Mouse (Mus musculus) left cerebral cortex, postnatal 25 days (tissue): ENCODE measurements around the gene Gm10985. TPM values are rescaled to one million over a fixed set of nuclear protein-coding genes. Genes with fewer than 3 reads are reported as not detected.

Experiments
- DNase-seq, 2 experiments: peaks; one replicate each; pipeline ENCODE4 v3.0.0; 2022; ENCODE audit warnings: low spot score in 2 of 2, mixed read lengths in 1 of 2
- intact Hi-C: fragments of 180-260 bp; cut with DNase I; formaldehyde crosslinking; loops from one replicate; pipeline ENCODE4 v1.15.1; 2025
- total RNA-seq, 2 experiments: library from RNA; stranded (reverse); gene quantifications; 2 replicates each; pipeline ENCODE4 v1.2.3; 2021

Gene Gm10985
- not detected for total RNA-seq

DNA sequence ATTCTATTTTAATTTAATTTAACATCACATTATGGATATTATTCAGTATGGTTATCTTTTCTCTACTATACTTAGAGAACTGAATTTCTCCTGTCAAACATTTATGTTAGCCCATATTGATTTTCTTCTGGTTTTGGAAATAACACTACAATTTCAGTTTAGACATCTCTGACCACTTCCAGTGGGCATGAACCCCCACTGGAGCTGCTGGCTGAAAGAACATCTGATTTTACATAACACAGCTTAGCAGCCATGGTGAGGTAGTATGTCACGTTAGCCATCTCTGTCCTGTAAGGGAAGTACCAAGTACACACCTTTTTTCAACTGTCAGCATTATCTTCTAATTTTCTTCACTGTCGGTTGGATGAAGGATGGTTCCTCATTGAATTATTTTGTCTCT lies at the start of gene Gm10985:
Gene Gm10985, plus strand, starts transcription at position 301 of the 400 bp plus-strand sequence.
- no peak for DNase-seq
- intact Hi-C loops = no loop called here

DNA sequence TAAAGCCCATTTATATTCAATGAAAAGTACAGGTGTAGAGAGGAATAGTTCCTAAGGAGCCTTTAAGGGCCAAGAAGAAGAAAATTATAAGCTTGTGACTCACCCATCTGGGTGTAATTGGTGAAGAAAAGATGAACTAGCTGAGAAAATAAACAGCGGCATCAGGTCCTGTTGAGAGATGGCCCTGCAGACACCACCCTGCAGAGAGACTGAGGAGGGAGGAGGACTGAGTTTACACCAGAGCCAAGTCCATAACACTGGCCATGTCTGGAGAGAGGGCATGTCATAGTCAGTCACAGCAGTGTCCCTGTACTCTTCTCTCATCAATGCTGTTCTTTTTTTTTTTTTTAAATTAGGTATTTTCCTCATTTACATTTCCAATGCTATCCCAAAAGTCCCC lies 48.0 kb upstream of the Gm10985 start:
- DNase-seq = no peak
- intact Hi-C loops = no loop called here

DNA sequence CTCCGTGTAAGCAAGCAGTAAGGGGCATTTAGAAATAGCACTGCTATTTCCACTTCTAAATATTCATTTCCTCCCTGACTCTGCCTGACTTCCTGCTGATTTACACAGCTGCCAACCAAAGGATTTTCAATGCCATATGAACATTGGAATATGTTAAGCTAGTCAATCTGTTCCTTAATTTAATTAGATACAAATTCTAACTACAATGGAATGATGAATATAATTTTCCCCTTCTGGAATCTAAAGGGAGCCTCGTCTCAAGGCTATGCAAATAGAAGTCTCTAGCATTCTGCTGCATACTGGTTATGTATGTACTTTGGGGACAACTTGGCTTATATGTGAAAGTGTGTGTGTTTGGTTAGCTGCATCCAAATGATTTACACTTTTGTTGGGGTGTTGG lies 45.2 kb upstream of the Gm10985 start:
- intact Hi-C loops = no loop called here

DNA sequence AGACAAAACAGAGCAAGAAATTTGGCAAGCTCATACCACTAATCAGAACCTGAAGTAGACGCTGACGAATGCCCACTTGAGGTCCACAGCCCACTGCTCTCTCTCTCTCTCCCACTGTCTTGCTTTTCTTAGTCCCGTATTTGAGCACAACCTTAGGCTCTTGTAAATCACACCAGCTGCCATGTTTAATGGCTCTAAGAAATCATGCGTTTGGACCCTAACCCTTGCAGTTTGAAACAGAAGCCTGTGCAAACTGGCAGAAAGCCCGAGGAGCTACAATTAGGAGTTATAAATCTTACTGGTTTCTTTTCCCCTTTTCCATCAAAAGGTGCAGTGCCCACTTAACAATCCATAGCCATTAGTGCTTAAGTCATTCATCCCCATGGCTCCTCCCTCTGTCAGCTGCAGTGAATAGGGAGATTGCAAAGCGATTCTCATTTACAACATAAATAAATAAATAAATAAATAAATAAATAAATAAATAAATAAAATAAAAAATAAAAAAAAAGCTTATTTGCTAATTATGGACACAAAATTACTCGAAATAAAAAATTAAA lies 31.4 kb upstream of the Gm10985 start:
- intact Hi-C loops = no loop called here

More for the DNA sequence above, 45.2 kb upstream of the Gm10985 start:
- DNase-seq = no peak

DNA sequence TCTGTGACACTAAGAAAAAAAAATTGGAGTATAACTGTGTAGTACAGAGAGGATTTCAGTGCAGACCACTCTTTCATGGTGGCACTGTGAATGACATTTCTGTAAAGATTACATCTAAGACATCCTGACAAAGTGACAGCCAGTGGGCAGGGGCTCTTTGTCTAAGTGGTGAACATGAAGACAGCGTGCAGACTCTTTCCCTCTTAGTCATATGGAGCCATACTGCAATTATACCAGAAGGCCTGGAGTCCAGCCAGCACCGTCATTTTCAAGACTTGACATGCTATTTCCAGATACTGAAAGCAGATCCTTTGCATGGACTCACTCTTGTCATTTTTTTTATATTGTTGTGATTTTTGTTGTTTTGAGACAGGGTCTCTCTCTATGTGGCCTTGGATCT lies 10.6 kb upstream of the Gm10985 start:
- intact Hi-C loops = no loop called here
- DNase-seq = peak in 1 of 2 experiments; percentile 50

More for the DNA sequence above, 31.4 kb upstream of the Gm10985 start:
- no peak for DNase-seq

DNA sequence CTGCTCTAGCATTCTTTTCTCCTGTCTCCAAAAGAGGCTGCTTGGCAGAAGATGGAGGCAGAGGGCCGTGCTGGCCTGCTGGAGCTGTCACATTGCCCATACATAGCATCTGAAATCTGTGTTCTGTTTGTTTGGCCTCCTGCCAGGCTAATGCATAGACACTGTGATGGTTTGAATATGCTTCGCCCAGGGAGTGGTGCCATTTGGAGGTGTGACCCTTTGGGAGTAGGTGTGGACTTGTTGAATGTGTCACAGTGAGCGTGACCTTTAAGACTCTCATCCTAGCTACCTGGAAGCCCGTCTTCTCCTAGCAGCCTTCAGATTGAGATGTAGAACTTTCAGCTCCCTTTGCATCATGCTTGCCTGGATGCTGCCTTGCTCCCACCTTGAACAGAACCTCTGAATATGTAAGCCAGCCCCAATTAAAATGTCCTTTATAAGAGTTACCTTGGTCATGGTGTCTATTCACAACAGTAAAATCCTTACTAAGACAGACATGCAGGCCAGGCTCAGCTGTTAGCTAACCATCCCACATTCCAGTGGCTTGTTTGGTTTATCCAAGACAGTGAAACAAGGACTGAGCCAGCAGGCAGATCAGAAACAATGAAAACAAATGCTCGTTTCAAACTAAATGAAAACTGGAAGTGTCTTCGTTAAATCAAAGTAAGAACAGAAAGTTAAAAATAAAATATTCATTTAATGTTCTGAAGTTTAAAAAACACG lies 1.5 kb downstream of the Gm10985 start:
- DNase-seq = no peak
- intact Hi-C loops = no loop called here

DNA sequence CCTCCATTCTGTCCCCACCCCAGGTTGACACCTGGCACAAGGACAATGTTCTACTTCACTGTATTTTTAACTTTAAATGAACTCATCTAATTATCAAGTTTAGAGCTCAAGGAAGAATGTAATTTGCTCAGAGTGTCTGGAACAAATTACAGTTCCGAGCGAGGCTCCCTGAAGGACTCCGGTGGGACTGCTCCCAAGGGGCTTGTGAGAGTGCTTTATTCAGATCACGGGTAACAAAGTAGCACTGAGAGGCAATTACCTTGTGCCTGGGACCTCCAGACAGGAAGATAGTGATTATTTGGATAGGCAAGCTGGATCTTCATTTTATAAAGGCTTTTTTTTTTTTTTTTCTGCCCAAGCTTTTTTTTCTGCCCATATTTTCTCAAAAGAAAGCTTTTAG lies 2.8 kb downstream of the Gm10985 start:
- DNase-seq = no peak
- intact Hi-C loops = no loop called here

DNA sequence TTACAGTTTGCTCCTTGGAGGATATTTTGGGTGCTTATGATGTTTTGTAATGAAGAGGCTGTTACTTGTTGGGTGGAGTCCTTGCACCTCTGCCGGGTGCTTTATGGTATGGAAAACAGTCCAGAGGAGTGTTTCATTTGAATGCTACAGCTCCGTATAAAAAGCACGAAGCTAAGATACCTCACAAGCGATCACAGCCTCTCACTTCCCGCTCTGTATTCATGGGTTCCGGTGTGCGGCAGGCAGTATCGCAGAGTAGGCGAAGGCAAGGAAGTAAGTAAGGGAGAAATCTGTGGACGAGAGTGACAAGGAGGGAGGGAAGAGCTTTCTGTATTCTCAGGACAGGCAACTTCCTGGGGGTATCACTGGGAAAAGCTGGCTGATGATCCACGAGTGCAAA lies 3.4 kb downstream of the Gm10985 start:
- intact Hi-C loops = no loop called here
- peak in 1 of 2 experiments; percentile 15 for DNase-seq

DNA sequence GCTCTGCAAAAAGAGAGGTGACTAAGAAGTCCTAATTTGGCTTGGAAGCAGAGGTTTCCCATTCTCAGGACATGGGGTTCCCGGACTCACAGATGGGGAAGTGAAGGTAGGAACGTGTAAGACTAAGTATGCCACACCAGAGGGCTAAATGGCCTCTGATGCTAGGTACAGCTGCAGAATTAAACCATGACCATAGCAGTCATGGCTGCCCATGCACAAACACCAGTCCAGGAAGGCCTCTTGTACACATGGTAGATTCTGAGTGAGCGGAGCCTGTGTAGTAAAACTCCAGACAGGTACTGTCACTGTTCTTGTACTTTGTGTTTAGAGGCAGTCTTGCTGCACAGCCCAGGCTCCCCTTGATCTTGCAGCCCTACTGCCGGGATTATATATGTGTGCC lies 9.4 kb downstream of the Gm10985 start:
- DNase-seq = no peak
- intact Hi-C loops = no loop called here

DNA sequence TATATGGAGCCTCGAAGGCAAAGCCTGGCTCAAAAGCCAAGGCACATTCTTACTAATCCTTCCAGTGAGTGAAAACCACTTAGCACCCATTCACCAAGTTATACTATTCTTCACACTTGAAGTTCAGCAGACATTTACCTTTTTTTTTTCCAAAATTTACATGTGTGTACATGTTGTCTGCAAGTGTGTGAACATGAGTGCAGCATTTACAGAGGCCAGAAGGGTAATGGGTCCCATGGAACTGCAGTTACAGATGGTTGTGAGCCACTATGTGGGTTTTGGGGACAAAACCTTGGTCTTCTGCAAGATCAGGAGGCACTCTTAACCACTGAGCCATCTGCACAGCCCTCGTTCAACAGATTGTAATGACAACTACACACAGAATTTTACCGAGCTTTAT lies 9.9 kb downstream of the Gm10985 start:
- no peak for DNase-seq
- intact Hi-C loops = no loop called here

DNA sequence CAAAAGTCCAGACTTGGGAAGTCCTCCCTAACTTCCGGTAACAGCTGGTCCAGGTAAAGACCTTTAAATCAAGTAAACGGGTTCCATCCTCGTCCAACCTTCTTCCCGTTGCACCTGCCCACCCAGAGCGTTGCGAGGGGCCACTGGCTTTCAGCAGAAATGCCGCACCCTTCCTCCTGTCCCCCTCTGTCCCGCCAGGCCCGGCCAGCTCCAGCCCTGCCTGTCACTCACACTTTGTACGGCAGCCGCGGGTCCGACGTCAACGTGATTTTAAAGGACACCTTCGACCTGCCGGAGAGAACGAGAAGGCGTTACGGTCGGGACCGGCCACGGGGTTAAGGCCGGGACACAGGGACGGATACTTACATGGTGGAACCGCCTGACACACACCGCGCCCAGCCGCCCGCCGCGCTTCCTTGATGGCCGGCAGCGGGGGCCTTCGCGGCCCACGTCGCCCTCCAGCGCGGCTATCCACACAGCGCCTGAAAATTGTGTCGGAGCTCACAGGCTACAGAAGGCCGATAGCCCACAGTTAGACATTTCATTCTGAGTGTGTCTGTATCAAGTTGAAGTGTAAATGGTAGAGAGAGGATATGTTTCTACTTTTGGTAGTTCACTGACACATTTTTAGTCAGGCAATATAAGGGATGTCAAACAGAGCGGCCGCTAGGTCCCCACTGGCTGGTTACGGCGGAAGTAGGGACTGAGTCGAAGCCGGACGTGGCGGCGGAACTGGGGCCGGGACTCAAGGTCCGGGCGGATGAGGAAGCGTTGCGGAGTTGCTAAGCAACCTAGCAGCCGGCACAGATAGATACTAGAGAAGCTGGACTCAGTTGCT lies 18.7 kb downstream of the Gm10985 start, which contains the start of gene Ufm1:
Gene Ufm1, minus strand, starts transcription at position 448 of the 838 bp plus-strand sequence.
- intact Hi-C loops = loop anchor here (1.0 to 10.0 kb wide), 4 partner anchors 28 to 831 kb away; partner anchors contain the start of genes Supt20 and Trpc4
- DNase-seq = peak; percentile 93 to 97

DNA sequence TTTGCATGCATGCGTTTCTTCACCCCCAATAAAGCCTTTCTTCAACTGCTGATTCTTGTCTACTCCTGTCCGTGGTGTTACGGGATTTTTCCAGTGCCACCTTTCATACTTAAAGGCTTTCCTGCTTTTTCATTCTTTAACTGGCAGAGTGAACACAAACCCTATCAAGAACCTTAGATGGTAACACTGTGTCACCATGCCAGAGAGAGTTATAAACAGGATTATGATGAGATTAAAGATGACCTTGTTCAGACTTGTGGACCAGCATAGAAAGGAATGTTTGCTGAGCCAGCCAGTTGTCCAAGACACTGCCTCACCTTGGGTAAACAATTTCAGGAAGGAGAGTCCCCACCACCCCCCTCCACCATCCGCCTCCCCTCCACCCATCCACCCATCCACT lies 23.3 kb downstream of the Gm10985 start:
- DNase-seq = no peak
- intact Hi-C loops = loop anchor here (10.0 kb wide), 2 partner anchors 447 to 827 kb away; partner anchors contain the start of gene Supt20

DNA sequence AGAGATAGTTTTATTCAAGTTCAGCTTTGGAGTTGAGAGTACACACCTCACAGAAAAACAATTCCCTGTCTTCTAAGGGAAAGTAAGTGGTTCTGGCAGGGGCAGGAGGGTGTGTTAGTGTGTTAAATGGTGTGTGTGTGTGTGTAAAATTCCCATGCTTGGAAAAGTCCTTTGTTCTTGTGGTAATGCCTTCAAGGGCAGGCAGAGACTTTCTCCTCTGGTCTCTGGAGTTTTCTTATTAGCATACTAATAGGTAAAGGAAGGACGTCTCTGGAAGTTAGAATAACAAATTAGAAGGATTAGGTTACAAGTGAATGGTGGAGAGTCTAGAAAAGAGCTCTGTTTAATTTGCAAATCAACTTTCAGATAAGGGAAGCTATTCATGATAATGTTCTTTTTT lies 24.4 kb downstream of the Gm10985 start:
- intact Hi-C loops = loop anchor here (10.0 kb wide), 2 partner anchors 446 to 826 kb away; partner anchors contain the start of gene Supt20
- no peak for DNase-seq

DNA sequence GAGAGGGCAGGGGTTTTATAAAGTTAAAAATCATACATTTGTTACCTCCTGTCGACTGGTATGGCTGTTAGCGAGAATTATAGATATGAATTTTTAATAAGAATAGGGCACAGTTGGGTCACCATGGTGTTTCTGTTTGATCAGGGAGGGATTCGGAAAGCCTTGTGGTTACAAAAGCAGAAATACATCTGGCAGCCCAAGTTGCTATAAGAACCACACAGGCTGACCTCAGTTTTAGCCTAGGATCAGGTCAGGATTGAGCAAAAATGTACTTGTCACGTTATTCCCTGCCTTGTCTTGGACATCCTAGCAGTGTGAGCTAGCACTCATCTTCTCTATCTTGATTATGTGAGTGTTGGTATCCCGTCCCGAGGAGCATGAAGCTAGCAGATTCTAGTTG lies 25.6 kb downstream of the Gm10985 start:
- no peak for DNase-seq
- intact Hi-C loops = no loop called here

DNA sequence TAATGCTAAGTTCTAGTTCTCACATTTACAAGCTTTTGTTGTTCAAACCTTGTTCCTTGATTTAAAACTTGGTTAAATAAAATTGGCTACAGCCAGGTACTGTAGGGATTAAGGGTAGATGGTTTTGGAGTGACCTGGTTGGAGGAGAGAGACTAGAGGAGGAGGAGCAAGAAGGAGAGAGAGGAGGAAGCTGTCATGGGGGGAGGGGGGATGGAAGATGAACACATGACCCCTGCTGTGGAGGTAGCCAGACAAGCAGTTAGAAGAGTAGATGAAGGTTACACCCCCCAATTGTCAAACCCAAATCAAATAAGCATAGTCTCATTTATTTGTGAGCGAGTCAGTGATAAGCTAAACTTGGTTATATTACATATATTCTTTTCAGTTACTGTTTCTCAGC lies 26.7 kb downstream of the Gm10985 start:
- no peak for DNase-seq
- intact Hi-C loops = no loop called here

DNA sequence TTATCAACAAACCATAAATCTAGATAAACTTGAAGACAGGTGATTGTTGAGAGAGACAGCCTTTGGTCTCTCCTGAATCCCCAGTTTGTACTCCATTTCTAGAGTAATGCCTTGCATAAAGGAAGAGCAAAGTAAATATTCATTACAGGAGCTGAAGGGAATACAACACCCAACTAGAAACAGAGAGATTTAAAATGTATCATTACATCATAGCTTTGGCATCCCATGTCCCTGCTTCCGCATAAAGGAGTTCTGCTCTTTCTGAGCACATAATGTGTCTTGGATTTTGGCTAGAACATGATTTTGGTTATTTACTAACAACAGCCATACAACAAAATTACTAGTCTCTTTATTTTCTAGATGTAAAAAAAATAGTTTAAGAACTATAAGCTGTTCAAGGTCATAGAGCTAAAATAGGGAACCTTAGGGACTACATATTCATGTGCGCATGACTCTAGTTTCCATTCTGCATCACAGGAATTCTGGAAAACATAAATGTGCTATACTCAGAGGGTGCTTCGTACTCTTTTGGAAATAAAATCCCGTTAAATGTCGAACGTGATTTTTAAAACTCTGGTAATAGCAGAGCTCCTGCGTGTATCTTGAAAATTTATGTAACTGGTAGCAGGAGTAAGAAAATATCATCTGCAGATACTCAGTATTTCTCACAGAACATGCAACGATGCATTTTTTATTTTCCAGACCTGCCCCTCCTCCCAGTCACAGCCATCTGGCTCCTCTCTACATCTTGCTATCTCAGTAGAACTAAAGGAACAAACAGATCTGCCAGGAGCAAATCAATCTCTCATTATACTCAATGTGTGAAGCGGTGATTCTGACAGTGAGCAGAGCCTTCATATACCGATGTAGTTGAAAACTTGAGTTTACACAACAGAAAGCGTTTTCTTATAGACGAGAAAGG lies 46.0 kb downstream of the Gm10985 start:
- peak; percentile 74 to 92 for DNase-seq
- intact Hi-C loops = loop anchor here (1.0 to 10.0 kb wide), 4 partner anchors 28 to 264 kb away; partner anchors contain the start of genes Trpc4 and Ufm1
